Comparison of ENCODE assay signal across 8 mouse cellular contexts in the genomic region with DNA sequence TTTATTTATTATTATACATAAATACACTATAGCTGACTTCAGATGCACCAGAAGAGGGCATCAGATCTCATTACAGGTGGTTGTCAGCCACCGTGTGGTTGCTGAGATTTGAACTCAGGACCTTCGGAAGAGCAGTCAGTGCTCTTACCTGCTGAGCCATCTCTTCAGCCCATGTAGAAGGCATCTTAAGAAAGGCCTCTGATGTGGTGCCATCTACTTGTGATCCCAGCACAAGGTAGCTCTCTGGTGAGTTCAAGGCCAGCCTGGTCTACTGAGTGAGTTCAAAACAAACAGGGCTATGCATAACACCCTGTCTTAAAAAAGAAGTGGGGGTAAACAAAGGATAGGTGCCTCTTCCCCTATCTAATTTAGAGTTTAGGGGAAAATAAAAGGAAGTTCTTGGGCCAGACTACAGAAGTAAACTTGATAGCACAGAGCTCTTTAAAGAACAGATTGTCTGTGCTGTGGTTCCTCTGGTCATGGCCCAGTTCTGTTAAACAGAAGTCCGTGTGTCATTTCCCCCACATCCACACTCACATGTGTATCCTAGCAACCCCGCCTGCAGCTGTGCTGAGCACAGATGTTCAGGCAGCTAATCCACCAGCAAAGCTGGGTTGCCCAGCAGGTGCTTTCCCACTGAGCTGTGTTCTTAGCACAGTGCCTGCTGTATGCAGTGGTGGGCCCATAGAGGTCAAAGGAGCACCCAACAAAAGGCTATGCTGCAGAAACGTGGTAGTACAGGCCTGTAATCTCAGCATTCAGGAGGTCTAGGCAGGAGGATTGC.
DNase-seq lines count a peak whose midpoint lies in the region; ATAC-seq and TF ChIP-seq lines count a peak whose summit lies in the region.

No protein-coding gene starts in this region.

- no peaks in the 10 kb centered on the region for H3K27me3 ChIP-seq in hindbrain, postnatal 0 days (ENCODE audit: insufficient read depth, low read length)
- H3K27me3 ChIP-seq in hindbrain, embryonic 12.5 days = no peaks in the 10 kb centered on the region

- no peaks in the 10 kb centered on the region for H3K4me1 ChIP-seq in hindbrain, postnatal 0 days (ENCODE audit: insufficient read depth, low read length)
- H3K4me1 ChIP-seq in hindbrain, embryonic 12.5 days = peaks cover 9% of the 10 kb centered on the region; the same call in 1 of the 2 replicates

- H3K27ac ChIP-seq in hindbrain, postnatal 0 days = no peak overlapping the region
- no peak overlapping the region for H3K27ac ChIP-seq in hindbrain, embryonic 12.5 days

- no peak overlapping the region for H3K4me2 ChIP-seq in hindbrain, postnatal 0 days (ENCODE audit: low read depth, low read length)
- no peak overlapping the region for H3K4me2 ChIP-seq in hindbrain, embryonic 12.5 days (replicated peaks)

- H3K9me3 ChIP-seq in hindbrain, postnatal 0 days (ENCODE audit: low read length) = no peaks in the 10 kb centered on the region
- H3K9me3 ChIP-seq in hindbrain, embryonic 12.5 days (replicated peaks) = no peaks in the 10 kb centered on the region

- H3K4me3 ChIP-seq in hindbrain, postnatal 0 days (ENCODE audit: low read length) = no peak overlapping the region
- H3K4me3 ChIP-seq in hindbrain, embryonic 12.5 days = no peak overlapping the region

- H3K36me3 ChIP-seq in hindbrain, postnatal 0 days (ENCODE audit: insufficient read depth, low read length) = no peaks in the 10 kb centered on the region
- H3K36me3 ChIP-seq in hindbrain, embryonic 12.5 days = no peaks in the 10 kb centered on the region

- DNase-seq in hindbrain, postnatal 0 days (ENCODE audit: low spot score) = peak; percentile 35
- peak; percentile 62 for DNase-seq in CD4-positive, CD25-positive, alpha-beta regulatory T cell, adult 2 months (ENCODE audit: low read depth, low spot score)
- peak; percentile 61 for DNase-seq in gastrocnemius, postnatal 25 days
- no peak for DNase-seq in frontal cortex, postnatal 14 days (ENCODE audit: low spot score in 2 of 2)
- DNase-seq in left cerebral cortex, adult 18-20 months (ENCODE audit: low spot score in 2 of 2) = no peak

- WGBS in hindbrain, postnatal 0 days = 59% methylated on average over 5 of the region's 5 CpGs
- 68% methylated on average over 5 of the region's 5 CpGs for WGBS in hindbrain, embryonic 12.5 days

- H3K9ac ChIP-seq in hindbrain, postnatal 0 days (replicated peaks; ENCODE audit: low read length) = no peak overlapping the region
- H3K9ac ChIP-seq in hindbrain, embryonic 12.5 days = no peak overlapping the region

- no peak for TF ChIP-seq CTCF in hindbrain, postnatal 0 days (IDR thresholded peaks at IDR 0.05; ENCODE audit: low read depth)

- ATAC-seq in hindbrain, postnatal 0 days = peak; percentile 16; the same call in 1 of the 2 replicates
- ATAC-seq in hindbrain, embryonic 12.5 days (ENCODE audit: low FRiP score) = no peak
- peak; percentile 48 for ATAC-seq in neutrophil, adult 5-6 weeks (ENCODE audit: extremely low read depth, insufficient number of reproducible peaks, low FRiP score, poor library complexity, severe bottlenecking)
- ATAC-seq in megakaryocyte-erythroid progenitor cell, adult 5-6 weeks (replicated peaks; ENCODE audit: low FRiP score, low TSS enrichment, poor library complexity, severe bottlenecking) = no peak

Comparison
In these comparisons a context has a peak if more than half of its experiments do, and no peak if none do; other contexts are left out.
1. ATAC-seq: peak in hindbrain, postnatal 0 days (single experiment) and neutrophil, adult 5-6 weeks (single experiment); none in hindbrain, embryonic 12.5 days (single experiment) and megakaryocyte-erythroid progenitor cell, adult 5-6 weeks (single experiment).
2. DNase-seq: peak in hindbrain, postnatal 0 days (single experiment), CD4-positive, CD25-positive, alpha-beta regulatory T cell, adult 2 months (single experiment) and gastrocnemius, postnatal 25 days (single experiment); none in frontal cortex, postnatal 14 days (0 of 2) and left cerebral cortex, adult 18-20 months (0 of 2).